Mouse (Mus musculus): Measurements from ENCODE around the gene Qprt. TPM values are rescaled to one million over a fixed set of nuclear protein-coding genes. Genes with fewer than 3 reads are reported as not detected.

Gene Qprt
- polyA plus RNA-seq (2015; fragmentation: Nextera tagmentation; extraction: Ambion mirVana) = 0.76 and 0.98 TPM in 2 replicates

GRCm38 (mm10) chr7:127121911-127122270 is at the start of gene Qprt:
Qprt (minus strand) TSS chr7:127122226.

GRCm38 (mm10) chr7:127137262-127138017 is 15.4 kb upstream of the Qprt start, which contains the start of gene Spn:
Spn (minus strand) TSS chr7:127137823.

GRCm38 (mm10) chr7:127091114-127091896 is 30.7 kb downstream of the Qprt start, which contains the start of gene AI467606:
AI467606 (plus strand) TSS chr7:127091359.

GRCm38 (mm10) chr7:127087278-127088010 is 34.6 kb downstream of the Qprt start, which contains the start of gene Zg16:
Zg16 (minus strand) TSS chr7:127087328.

Other genes starting within 250 kb of the Qprt start
- 18.7 and 20.2 TPM in 2 replicates for gene Taok2, start 237.5 kb downstream of the Qprt start, polyA plus RNA-seq (2015; fragmentation: Nextera tagmentation; extraction: Ambion mirVana)
- gene Tmem219, start 199.3 kb downstream of the Qprt start, polyA plus RNA-seq (2015; fragmentation: Nextera tagmentation; extraction: Ambion mirVana) = 34.6 and 38.2 TPM in 2 replicates
- gene Kctd13, start 193.3 kb downstream of the Qprt start, polyA plus RNA-seq (2015; fragmentation: Nextera tagmentation; extraction: Ambion mirVana) = 9.1 and 9.7 TPM in 2 replicates
- gene Asphd1, start 172.6 kb downstream of the Qprt start, polyA plus RNA-seq (2015; fragmentation: Nextera tagmentation; extraction: Ambion mirVana) = not detected in 2 replicates
- 0.19 and 0.22 TPM in 2 replicates for gene Sez6l2, start 171.7 kb downstream of the Qprt start, polyA plus RNA-seq (2015; fragmentation: Nextera tagmentation; extraction: Ambion mirVana)
- 95.8 and 103 TPM in 2 replicates for gene Cdipt, start 146.3 kb downstream of the Qprt start, polyA plus RNA-seq (2015; fragmentation: Nextera tagmentation; extraction: Ambion mirVana)
- 1.7 and 1.9 TPM in 2 replicates for gene Cdiptos, start 146.1 kb downstream of the Qprt start, polyA plus RNA-seq (2015; fragmentation: Nextera tagmentation; extraction: Ambion mirVana)
- gene Mvp, start 107.6 kb downstream of the Qprt start, polyA plus RNA-seq (2015; fragmentation: Nextera tagmentation; extraction: Ambion mirVana) = 34.3 and 38.8 TPM in 2 replicates
- gene Pagr1b, start 105.7 kb downstream of the Qprt start, polyA plus RNA-seq (2015; fragmentation: Nextera tagmentation; extraction: Ambion mirVana) = 0.49 TPM in 1 of 2 replicates, not detected in the other
- gene Pagr1a, start 104.9 kb downstream of the Qprt start, polyA plus RNA-seq (2015; fragmentation: Nextera tagmentation; extraction: Ambion mirVana) = 7.9 and 36.8 TPM in 2 replicates
- gene Gm42742, start 101.1 kb downstream of the Qprt start, polyA plus RNA-seq (2015; fragmentation: Nextera tagmentation; extraction: Ambion mirVana) = 5.0 and 26.8 TPM in 2 replicates
- gene Prrt2, start 101.0 kb downstream of the Qprt start, polyA plus RNA-seq (2015; fragmentation: Nextera tagmentation; extraction: Ambion mirVana) = 2.7 and 3.0 TPM in 2 replicates
- 20.4 and 22.4 TPM in 2 replicates for gene Maz, start 95.2 kb downstream of the Qprt start, polyA plus RNA-seq (2015; fragmentation: Nextera tagmentation; extraction: Ambion mirVana)
- gene Kif22, start 79.8 kb downstream of the Qprt start, polyA plus RNA-seq (2015; fragmentation: Nextera tagmentation; extraction: Ambion mirVana) = 17.9 and 21.4 TPM in 2 replicates
- gene Zg16, start 34.9 kb downstream of the Qprt start, polyA plus RNA-seq (2015; fragmentation: Nextera tagmentation; extraction: Ambion mirVana) = not detected in 2 replicates
- 2.3 and 6.4 TPM in 2 replicates for gene AI467606, start 30.9 kb downstream of the Qprt start, polyA plus RNA-seq (2015; fragmentation: Nextera tagmentation; extraction: Ambion mirVana)
- gene Spn, start 15.6 kb upstream of the Qprt start, polyA plus RNA-seq (2015; fragmentation: Nextera tagmentation; extraction: Ambion mirVana) = 0.13 TPM in 2 replicates
- gene Cd2bp2, start 73.8 kb upstream of the Qprt start, polyA plus RNA-seq (2015; fragmentation: Nextera tagmentation; extraction: Ambion mirVana) = 27.0 and 31.8 TPM in 2 replicates
- gene Tbc1d10b, start 86.2 kb upstream of the Qprt start, polyA plus RNA-seq (2015; fragmentation: Nextera tagmentation; extraction: Ambion mirVana) = 12.6 and 12.7 TPM in 2 replicates
- gene Mylpf, start 86.7 kb upstream of the Qprt start, polyA plus RNA-seq (2015; fragmentation: Nextera tagmentation; extraction: Ambion mirVana) = 2.5 and 3.2 TPM in 2 replicates
- 12.0 and 13.4 TPM in 2 replicates for gene Zfp553, start 110.8 kb upstream of the Qprt start, polyA plus RNA-seq (2015; fragmentation: Nextera tagmentation; extraction: Ambion mirVana)
- gene Sept1, start 110.9 kb upstream of the Qprt start, polyA plus RNA-seq (2015; fragmentation: Nextera tagmentation; extraction: Ambion mirVana) = 8.5 and 10.1 TPM in 2 replicates
- gene Zfp771, start 122.0 kb upstream of the Qprt start, polyA plus RNA-seq (2015; fragmentation: Nextera tagmentation; extraction: Ambion mirVana) = 49.9 and 51.6 TPM in 2 replicates
- gene Dctpp1, start 138.5 kb upstream of the Qprt start, polyA plus RNA-seq (2015; fragmentation: Nextera tagmentation; extraction: Ambion mirVana) = 53.2 and 54.2 TPM in 2 replicates
- 41.8 and 42.9 TPM in 2 replicates for gene Sephs2, start 151.8 kb upstream of the Qprt start, polyA plus RNA-seq (2015; fragmentation: Nextera tagmentation; extraction: Ambion mirVana)
- 0.49 and 1.5 TPM in 2 replicates for gene Itgal, start 174.0 kb upstream of the Qprt start, polyA plus RNA-seq (2015; fragmentation: Nextera tagmentation; extraction: Ambion mirVana)
- 8.6 and 9.7 TPM in 2 replicates for gene Zfp768, start 223.4 kb upstream of the Qprt start, polyA plus RNA-seq (2015; fragmentation: Nextera tagmentation; extraction: Ambion mirVana)

Measured in urinary bladder, postnatal 0 days (tissue).